Mouse (Mus musculus): ENCODE data around the gene Scd4.
"Not testable (repeated sequence)": the region's sequence is repeated elsewhere in the genome, so short reads cannot be mapped to it uniquely, and the experiment has no call there.

Gene Scd4

DNA sequence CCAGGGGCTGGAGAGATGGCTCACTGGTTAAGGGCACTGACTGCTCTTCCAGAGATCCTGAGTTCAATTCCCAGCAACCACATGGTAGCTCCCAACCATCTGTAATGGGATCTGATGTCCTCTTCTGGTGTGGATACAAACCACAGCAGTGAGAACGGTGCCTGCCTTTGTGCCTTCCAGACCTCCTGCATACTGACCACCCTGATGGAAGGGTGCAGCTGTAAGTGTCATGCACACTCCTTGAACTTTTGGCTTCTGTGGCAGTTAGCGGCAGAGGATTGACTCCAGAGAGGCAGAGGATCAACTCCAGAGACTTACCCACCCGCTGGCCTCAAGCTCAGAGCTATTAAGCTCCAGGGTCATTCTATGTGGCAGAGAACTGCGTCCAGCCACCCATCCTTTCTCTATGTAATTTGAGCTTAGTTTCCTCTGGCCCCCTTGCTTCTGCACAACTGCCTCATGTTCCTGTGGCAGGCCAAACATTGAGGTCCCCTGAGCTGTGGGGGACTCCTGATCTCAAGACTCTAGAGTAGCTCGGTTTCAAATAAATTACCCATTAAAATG lies 16.1 kb upstream of the Scd4 start:
- no peak for DNase-seq (ENCODE audit: low spot score in 2 of 2)

DNA sequence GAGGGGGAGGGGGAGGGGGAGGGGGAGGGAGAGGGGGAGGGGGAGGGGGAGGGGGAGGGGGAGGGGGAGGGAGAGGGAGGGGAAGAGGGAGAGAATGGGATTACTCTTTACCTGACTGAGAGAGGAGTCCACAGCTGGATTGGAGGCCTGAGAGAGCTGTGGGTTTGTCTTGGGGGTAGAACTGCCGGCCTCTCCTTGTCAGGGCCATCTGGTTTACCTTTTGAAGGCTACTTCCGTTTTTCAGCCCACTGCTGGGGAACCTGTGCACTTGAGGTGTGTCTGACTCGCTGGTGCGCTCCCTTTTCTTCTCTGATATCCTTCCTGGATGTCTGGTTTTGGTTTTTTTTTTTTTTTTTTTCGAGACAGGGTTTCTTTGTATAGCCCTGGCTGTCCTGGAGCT lies 15.5 kb upstream of the Scd4 start:
- no peak for DNase-seq (ENCODE audit: low spot score in 2 of 2)

DNA sequence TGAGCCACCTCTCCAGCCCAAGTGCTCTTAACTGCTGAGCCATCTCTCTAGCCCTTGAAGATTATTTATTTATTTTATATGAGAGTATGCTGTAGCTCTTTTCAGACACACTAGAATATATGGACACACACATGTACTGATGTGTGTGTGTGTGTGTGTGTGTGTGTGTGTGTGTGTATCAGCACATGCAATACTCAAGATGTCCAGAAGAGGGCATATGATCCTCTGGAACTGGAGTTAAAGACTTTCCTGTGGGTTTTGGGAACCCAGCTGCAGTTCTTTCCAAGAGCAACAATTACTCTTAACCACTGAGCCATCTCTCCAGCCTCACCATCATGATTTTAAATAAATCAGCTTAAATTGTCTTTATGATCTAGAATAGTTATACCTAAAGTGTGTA lies 14.3 kb upstream of the Scd4 start:
- no peak for DNase-seq (ENCODE audit: low spot score in 2 of 2)

DNA sequence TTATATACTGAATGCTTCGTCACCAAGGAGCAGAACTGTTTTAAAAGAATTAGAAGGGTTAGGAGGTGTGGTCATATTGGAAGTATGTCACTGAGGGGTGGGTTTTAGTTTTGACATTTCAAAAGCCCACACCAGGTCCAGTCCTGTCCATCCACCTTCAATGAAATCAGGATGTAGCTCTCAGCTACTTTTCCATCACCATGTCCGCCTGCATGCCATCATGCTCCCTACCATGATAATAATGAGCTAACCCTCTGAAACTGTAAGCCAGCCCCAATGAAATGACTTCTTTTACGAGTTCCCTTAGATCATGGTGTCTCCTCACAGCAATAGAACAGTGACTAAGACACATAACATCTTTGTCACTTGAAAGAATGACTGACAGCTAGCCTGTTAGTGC lies 12.6 kb upstream of the Scd4 start:
- no peak for DNase-seq (ENCODE audit: low spot score in 2 of 2)

DNA sequence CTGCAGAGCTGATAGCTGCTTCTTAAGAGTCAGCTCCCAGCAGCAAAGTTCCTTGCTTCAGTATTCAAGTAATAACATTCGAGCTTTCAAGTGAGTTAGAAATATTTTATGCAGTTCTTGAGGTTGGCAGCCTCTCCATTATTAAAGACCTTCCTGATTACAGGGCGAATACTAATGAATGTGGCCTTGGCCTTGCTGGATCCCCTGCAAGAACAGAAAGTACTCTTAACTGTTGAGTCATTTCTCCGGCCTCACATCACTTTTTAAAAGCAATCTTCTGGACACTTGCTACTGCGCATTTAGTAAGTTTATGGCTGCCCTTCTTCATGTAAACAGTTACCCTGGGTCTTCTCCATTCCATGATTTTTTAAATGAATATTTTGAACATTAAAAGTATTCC lies 11.7 kb upstream of the Scd4 start:
- no peak for DNase-seq (ENCODE audit: low spot score in 2 of 2)

DNA sequence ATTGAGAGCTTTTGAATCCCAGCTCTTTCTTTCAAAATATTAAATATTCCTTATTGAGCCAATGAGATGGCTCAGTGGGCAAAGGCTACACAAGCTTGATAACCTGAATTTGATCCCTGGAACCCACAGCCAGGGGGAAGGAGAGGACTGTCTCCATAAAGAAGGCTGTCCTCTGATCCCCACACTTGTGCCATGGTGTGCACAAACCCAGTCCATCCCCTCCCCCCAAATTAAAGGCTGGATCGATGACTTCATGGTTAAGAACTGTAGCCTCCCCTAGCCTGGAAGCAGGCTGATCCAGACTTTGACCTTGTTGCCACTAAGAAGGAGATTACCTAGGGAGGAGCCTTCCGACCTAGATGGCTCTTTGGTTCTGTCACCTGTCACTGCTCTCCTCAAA lies 11.3 kb upstream of the Scd4 start:
- DNase-seq (ENCODE audit: low spot score in 2 of 2) = no peak

DNA sequence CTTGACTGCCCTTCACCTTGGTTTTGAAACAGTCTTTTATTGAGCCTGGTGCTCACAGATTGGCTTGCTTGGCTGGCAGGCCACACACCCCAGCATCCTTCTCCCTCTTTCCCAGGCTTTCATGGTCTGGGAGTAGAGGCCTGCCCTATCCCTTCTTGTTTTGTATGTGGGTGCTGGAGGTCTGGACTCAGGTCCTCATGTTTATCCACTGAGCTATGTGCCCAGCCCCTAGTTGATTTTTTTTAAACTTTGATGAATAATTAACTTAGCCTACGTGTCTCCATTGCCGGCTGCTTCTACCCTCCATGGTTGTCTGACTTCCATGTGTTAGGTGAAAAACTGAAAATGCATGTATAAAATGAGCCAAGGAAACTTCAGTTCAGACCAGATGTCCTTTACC lies 3.3 kb upstream of the Scd4 start:
- no peak for DNase-seq (ENCODE audit: low spot score in 2 of 2)

DNA sequence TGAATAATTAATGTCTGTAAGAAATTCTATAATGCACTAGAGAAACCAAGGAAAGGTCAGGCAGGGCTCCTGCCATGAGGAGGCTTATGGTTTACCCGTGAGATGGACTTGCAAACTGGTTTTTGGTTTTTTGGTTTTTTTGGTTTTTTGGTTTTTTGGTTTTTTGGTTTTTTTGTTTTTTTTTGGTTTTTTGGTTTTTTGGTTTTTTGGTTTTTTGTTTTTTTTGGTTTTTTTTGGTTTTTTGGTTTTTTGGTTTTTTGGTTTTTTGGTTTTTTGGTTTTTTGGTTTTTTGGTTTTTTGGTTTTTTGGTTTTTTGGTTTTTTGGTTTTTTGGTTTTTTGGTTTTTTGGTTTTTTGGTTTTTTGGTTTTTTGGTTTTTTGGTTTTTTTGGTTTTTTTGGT lies 1.8 kb upstream of the Scd4 start:
- DNase-seq (ENCODE audit: low spot score in 2 of 2) = not testable (repeated sequence)

DNA sequence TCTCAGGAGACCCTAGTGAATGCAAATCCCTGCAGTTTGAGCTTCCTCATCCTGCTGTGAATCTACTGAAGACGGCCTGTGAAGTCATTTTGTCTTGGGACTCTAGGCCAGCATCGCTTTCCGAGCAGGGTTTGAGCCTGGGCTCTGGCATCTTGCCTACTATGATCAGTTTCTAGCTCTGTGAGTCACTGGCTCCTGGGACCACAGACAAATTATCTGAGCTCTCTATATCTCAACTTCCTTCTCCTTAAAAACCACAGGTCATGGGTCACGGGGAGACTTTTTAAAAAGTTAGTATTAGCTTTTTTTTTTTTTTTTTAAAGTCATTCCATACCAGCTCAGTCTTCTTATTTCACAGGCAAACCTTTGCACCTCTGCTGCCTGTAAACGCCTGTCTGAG lies 981 bp upstream of the Scd4 start:
- no peak for DNase-seq (ENCODE audit: low spot score in 2 of 2)

DNA sequence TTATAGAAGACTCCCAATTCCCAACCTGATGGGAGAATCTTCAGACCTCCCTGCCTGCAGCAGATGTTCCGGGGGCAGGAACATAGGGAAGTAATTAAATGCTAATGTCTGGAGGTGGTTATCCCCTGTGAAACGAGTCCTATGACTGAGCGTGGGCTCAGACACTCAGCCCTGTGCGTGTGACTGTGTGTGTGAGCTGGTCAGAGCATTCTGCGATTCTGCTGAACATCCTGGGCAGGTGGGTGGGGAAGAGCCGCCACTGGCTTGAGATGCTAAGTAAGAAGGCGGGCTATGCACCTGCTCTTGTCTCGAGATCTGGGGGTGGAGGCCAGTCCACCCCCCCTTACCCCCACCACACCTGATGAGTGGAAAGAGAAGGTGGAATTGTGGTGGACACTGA lies 566 bp upstream of the Scd4 start:
- DNase-seq (ENCODE audit: low spot score in 2 of 2) = peak in 1 of 2 experiments; percentile 34

DNA sequence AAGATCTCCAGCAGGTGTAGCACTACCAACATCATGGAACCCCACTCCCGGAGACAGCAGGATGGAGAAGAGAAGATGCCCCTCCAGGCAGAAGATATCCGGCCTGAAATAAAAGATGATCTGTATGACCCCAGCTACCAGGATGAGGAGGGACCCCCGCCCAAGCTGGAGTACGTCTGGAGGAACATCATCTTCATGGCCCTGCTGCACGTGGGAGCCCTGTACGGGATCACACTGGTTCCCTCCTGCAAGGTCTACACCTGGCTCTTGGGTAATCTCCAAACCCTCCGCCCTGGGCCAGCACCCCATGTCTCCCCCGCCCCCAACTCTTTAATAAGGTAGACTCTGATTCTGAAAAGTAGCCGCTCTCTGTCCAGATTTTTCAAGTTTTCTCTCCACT lies 1.1 kb downstream of the Scd4 start:
- no peak for DNase-seq (ENCODE audit: low spot score in 2 of 2)

DNA sequence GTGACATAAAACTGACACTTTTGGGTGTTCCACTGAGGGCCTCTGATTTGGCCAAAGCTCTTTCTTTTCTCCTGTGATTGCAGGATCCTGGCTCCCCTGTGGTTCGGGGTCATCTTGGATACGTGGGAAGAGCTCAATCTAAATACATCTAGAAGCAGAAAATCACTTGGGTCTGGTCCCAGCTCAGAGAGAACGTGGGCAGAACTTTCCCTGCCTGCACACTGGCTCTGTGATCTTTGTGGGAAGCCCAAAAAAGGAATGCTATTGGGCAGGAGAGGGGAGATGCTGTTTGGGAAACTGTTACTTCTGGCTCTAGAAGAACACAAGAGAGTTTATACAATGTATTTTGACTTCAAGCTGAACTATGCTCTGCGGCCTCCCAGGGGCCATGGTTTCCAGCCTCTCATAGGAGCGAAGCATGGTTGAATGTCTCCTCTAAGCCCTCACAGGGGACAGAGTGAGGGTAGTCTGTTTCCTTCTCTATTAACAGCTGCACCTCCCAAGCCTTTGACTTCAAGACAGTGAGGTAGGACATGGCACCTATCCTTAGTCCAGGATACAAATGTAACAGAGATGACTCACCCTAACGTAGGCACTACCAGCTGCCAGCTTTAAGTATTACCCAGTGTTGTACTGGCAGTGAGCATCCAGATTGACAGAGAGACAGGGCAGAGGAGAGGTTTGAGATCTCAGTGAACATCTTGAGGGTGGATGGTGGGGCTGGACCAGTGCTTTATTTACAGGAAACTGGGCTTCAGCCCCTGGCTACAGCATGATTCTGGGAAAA lies 3.2 kb downstream of the Scd4 start:
- no peak for DNase-seq (ENCODE audit: low spot score in 2 of 2)

DNA sequence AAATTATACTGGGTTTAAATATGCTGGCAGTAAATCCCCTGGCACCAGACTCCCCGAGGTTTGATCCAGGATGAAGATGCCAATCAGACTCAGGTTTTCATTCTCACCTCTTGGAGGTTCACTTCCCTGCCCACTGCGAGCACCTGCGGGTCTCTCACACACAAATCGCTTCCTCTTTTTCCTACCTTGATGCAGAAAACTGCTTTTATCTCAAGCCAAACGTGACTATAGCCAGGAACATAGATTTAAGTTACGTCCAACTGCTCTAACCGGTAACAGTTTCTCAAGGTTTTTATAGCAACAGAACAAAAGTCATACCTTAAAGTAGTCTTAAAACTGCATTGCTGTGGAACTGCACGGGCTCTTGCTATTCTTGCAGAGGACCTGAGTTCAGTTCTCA lies 16.8 kb downstream of the Scd4 start:
- DNase-seq (ENCODE audit: low spot score in 2 of 2) = no peak

DNA sequence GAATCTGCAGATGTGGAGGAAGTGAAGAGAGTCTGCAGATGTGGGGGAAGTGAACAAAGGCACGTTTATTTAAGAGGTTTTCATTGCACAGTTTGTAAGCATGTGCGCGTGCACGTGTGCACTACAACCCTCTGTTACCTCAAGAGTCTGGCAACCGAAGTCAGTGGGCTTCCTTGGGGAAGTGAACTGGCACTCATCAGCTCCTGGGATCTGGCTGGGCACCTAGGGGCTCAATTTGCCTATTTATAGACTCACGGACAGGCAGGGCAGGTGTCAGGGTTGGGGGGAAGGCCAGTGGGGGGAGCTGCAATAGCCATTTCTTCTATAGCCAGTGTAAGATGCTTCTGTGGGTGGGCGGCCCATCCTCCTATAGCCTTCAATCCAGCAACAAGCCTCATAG lies 18.9 kb downstream of the Scd4 start:
- no peak for DNase-seq (ENCODE audit: low spot score in 2 of 2)

DNA sequence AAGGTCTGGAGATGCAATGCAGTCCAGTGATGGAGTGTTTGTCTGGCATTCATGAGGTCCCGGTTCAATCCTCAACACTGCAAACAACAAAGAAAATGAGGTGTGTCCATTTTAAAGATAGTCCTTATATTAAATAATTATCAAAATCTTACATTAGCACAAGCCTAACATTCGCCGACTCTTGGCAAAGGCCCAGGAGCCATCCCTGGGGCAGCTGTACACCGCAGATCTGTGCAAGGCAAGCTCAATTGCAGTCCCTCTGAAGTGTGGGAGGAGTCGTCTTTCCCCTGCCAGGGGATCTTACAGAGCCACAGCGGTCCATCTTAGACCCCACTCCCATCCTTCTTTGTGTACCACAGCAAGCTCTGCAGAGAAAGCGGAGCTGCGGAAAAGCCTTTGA lies 25.8 kb downstream of the Scd4 start:
- no peak for DNase-seq (ENCODE audit: low spot score in 2 of 2)

DNA sequence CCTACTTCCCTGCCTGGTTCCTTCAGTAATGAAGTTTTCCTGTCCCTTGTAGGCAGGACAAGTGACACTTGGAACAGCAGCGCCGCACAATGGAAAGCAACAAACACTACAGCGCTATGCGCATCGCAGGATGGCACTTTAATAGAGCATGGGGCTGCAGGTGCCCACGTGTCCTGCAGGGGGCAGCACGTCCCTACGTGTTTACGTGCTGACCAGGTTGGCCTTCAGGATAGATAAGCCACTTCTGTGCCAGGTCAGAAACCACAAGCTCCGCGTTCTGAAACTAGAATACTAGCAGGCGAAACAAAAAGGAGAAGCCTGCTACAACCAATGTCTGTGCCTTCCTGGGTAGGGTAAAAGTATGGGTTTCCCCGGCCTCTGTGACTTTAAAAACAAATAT lies 30.6 kb downstream of the Scd4 start:
- DNase-seq (ENCODE audit: low spot score in 2 of 2) = peak; percentile 50 to 57

DNA sequence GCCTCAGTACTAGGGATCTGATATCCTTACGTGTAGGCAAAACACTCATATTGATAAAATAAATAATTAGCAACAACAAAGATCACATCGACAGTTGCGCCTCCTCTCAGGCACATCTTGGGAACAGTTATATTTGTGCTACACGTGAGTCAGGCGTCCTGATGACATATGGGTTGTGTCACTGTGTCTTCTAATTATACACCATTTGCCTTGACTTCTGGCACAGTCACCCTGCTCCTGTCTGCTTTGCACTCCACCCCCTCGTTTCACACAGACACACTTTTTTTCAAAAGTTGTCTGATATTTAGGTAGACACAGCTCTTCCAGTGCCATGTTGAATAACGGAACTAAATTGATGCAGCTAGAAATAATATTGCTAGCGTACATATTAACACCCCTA lies 31.1 kb downstream of the Scd4 start:
- DNase-seq (ENCODE audit: low spot score in 2 of 2) = no peak

DNA sequence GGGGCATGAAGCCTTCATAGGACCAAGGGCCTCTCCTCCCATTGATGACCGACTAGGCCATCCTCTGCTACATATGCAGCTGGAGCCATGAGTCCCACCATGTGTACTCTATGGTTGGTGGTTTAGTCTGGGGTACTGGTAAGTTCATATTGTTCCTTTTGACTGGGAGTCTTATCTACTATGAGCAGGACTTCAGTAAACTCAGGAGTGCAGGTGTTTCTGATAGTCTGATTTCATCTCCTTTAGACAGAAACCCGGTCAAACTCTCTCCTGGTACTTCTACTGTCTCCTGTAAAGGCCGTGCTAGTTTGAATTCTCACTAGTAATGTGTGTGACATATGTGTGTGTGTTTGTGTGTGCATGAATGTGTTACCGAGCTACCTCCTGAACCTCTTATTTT lies 32.8 kb downstream of the Scd4 start:
- DNase-seq (ENCODE audit: low spot score in 2 of 2) = no peak

DNA sequence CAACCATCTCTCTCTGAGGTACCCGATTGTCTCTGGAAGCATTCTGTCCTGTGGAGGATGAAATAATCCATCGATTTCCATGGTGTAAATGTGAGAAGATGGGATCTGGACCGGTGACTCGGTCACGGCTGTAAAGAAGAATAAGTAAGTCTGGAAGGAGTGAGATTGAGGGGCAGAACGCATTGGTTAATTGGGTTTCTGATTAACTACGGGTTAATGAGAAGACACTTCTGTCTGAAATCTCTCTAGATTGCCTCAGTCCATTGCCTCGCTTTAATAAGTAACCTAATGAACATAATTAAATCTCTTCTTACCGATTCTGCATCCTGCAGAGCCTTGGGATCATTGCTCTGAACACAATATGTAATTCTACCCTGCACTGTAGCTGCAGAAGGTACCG lies 34.2 kb downstream of the Scd4 start:
- not testable (repeated sequence) for DNase-seq (ENCODE audit: low spot score in 2 of 2)

DNA sequence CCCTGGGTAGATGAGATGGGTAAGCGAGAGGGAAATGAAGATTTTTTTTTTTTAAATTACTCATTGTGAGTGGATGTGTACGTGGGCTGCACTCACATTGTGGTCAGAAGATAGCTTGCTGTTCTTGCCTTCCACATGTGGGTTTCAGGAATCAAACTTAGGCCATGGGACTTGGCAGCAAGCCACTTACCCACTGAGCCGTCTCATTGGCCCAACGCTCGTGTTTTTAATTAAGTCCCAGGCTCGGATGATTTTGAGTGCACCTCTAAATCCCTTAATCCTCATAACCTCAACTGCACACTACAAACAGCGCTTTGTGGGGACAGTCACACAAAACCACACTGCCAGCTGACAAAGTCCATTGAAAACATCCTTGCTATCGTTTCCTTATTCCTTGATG lies 36.5 kb downstream of the Scd4 start:
- no peak for DNase-seq (ENCODE audit: low spot score in 2 of 2)

DNA sequence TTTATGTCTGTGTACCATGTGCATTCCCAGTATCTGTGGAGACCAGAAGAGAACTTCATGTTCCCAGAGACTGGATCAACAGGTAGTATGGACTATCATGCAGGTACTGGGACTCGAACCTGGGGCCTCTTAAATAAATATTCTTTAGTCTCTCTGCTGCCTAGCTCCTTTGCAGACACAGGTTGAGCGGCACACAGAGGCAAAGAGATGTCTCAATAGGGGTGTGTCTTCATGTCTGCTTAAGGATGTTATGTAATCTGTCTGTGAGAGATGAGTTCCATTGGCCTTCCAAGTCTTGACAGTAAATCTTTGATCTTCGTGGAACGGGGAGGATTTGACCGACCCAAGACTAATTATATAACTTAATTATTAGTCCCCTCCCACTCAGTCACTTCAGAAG lies 37.3 kb downstream of the Scd4 start:
- no peak for DNase-seq (ENCODE audit: low spot score in 2 of 2)

DNA sequence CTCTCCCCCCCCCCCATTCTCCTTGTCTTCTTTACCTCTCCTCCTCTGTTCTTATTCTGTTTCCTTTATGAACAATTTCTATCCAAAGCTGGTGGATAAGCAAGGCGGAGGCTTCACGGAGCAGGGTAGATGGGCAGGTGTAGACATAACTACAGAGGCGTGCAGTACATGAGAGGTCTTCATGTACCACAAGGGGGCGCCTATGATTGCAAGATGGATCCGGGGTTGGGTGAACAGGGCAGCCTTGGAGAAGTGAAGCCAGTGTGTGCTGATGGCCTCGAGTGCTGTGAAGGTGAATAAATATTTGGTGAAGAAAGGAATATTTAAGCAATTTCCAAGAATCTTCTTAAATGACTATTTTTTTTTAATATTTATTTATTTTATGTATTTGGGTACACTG lies 40.1 kb downstream of the Scd4 start:
- DNase-seq (ENCODE audit: low spot score in 2 of 2) = peak; percentile 13 to 50

DNA sequence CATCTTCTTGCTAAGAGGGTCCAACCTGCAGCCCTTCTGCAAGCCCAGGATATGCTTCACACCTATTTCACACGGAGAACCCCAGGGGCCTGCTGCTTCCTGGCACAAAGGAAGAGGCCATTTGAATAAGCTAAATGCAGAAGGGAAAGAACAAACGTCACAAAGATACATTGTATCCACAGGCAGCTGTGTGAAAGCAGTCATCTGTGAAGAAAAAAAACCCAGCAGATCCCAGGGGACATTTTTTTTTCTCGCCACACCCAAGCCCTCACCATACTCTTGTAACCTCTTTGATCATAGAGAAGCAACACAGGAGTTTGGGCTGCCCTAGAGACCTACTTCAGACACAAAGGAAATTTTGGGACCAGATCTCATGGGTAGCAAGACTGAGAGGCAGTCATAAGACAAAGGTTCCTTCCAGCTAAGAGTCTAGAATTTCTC lies 43.6 kb downstream of the Scd4 start:
- DNase-seq (ENCODE audit: low spot score in 2 of 2) = no peak

All from frontal cortex, postnatal 14 days (tissue).